Mouse (Mus musculus) CD4-positive, CD25-positive, alpha-beta regulatory T cell, adult 4 months (primary cell): ENCODE data around the gene Dgki. TPM values are rescaled to one million over a fixed set of nuclear protein-coding genes. Genes with fewer than 3 reads are reported as not detected.

ENCODE experiments used
- ATAC-seq: one replicate; pipeline ENCODE4 v1.8.0; 2017
- polyA plus RNA-seq, 2 experiments: library from polyadenylated mRNA; unstranded; fragments of 100-300 nt; shearing (Covaris generic); gene quantifications; one replicate each; pipeline ENCODE4 v1.2.1; 2017

The Dgki gene
- polyA plus RNA-seq, 2 experiments from 2014 or later, result 0.19 TPM; not detected in 1

- no peak for ATAC-seq
Measured at GRCm38 (mm10) chr6:36842101-36842922, 457.7 kb downstream of the Dgki start.

DNA sequence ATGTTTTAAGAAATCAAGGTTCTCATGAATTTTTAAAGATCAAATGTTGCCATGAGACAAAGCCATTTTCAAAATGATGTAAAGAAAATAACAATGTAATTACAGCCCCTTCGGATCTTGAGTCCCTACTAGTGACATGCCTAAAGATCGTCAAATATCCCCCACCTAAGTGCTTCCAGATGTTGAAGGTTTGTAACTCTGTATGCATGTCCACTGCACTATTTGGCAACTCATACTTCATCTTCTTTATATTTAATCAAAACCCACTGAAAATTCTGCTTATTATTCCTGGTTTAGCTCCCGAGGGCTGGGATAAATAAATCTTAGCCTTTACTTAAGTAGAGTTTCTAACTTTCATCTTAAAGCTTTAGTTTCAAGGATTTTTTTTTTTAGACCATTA lies 458.3 kb downstream of the Dgki start:
- ATAC-seq, result no peak

- no peak for ATAC-seq
Measured at GRCm38 (mm10) chr6:36841174-36841573, 458.8 kb downstream of the Dgki start.

GRCm38 (mm10) chr6:36838747-36839146 lies 461.2 kb downstream of the Dgki start:
- no peak for ATAC-seq

DNA sequence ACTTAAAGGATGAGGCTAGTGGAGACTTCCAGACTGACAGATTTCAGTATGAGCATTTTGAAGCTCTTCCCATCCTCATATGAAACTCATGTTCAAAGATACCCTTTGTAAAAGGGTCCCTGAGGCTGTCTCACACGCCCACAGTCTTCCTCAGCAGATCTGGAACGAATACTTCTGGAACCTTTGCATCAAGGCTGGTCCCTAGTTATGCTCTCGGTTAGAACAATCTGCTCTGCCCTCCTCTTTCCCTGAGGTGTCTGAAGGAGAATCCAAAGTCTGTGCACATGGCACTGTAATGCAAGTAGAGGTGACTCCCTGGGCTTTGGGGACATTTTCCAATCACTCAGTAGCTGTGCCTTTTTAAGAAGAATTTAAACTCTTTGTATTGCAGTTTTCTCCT lies 464.6 kb downstream of the Dgki start:
- no peak for ATAC-seq

DNA sequence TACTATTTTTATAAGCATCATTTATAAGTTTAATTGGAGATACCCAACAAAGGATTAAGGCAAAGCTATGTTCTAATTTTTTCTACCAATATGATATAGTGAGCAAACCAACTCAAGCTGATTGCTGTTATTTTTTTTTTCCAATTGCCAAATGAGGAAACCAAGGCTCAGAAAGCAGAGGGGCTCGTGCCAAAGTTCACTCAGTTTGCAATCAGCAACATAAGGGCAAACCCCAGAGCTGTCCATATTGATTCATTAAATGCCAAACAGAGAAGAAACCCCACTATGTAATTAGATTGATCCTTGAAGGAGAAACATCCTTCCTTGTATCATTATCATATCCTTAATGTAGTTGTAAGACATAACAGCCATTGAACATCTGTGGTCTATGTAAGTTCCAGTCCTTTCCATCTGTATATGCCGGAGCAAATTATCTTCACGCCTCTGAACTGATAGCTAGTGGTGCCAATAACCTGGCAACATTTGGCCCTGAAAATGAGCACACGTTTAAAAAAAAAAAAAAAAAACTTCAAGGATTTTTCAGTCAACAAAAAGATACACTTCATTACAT lies 465.2 kb downstream of the Dgki start:
- no peak for ATAC-seq

GRCm38 (mm10) chr6:36832681-36833080 lies 467.3 kb downstream of the Dgki start:
- ATAC-seq, result no peak

GRCm38 (mm10) chr6:36832207-36832606 lies 467.8 kb downstream of the Dgki start:
- no peak for ATAC-seq

DNA sequence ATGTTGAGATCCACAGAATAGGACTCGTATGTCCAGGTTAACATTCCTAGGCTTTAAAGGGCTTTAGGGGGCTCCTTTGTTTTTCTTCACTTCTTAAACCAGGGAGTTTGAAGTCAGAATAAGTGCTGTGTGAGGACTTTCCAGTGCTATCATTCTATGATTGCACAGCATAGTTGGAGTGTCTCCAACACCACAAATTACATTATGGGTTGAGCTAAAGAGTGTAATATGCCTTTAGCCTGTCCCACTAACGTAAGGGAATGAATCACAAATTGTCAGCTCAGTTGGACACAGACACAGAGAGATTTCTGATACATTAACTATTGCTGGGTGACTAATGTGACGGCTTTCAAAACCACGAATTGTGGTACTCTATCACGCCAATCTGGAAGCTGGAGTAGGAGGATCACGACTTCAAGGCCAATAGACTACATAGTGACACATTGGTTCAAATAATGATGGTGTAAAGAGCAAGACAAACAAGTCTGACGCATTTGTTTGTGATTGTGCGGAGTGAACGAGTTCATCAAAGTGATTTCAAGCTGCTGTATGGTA lies 469.5 kb downstream of the Dgki start:
- ATAC-seq, result no peak

- no peak for ATAC-seq
Measured at GRCm38 (mm10) chr6:36819784-36820050, 480.3 kb downstream of the Dgki start.

- no peak for ATAC-seq
Measured at GRCm38 (mm10) chr6:36819019-36819783, 480.8 kb downstream of the Dgki start.

DNA sequence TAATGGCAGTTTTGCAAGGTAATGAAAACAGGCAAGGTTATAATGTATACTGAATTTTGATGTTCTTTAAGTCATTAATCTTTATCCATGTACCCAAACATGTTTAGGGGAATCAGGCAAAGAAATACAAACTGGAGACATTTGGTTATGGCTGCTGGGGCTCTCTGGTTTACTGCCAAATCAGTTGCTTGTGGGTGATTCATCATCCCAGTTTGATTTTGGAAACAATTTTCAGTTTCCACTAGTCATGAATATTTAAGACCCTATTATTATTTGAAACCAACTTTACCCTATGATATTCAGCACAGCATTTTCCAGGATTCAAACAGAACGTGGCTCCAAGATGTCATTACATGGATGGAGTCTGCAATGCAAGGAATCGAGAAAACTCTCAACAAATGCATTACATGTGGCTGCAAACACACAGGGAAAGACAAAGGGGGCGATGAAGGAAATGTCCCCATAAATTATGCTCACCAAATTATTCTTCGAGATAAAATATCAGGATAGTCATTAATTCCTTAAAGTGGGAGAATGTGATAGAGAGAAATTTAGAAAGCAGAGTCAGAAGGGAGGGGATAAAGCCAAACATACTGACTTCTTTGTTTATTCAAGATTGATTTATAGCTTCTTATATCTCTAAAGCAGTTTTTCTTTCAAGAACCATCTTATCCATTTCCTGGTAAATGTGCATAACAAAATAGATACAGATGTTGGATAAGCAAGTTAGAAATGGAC lies 481.5 kb downstream of the Dgki start:
- ATAC-seq, result no peak

DNA sequence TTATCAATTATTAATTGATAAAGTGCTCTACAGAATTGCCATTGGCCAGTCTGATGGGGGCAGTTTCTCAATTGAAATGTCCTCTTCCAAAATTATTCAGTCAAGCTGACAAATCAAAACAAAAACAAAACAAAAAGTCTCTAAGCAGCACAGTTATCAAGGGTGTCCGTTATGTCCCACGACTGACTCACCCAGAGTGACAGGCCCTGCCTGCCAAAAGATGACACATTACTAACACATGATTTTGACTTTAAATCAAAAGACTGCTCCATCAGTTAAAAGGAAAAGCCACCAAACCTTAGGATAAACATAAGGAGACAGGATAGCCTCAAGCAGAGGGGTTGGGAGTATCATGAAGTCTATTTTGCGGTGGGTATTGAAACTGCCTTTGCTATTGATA lies 483.3 kb downstream of the Dgki start:
- ATAC-seq, result no peak

GRCm38 (mm10) chr6:36815992-36816391 lies 484.0 kb downstream of the Dgki start:
- ATAC-seq, result no peak

DNA sequence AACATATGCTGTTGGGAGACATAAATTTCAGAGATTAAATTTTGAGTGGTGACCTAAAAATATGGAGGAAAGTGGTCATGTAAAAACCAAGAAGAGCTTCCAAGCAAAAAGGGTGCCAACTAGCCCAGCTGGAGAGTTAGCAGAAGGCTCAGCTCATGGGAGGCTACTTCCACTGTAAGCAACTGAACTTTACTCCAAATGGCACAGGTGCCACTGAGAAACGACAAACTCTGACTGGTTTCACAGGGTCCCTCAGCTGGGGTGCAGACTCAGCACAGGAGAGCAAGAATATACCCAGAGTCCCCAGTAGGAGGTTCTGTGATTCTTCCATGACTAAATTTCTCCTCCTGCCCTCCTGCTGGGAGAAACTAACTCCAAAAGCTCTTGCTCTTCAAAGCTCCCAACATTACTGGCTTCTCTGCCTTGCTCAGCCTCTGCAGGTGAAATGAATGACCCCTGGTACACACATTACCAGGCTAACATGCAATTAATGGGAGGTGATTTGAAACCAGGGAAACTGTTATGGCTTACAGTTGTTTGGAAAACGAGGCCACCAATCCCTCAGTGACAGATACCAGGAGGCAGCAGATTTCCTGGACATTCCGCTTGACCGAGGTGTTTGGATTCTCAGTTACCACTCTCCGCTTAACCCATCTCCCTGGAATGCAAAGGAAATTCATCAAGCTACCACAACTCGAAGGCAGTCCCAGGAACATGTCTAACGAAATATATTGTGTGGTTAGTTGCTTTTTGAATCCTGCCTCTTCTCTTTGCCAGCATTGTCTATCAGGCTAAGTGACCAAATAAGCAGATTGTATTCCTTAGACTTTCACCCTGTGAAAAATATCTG lies 487.1 kb downstream of the Dgki start:
- ATAC-seq, result no peak

DNA sequence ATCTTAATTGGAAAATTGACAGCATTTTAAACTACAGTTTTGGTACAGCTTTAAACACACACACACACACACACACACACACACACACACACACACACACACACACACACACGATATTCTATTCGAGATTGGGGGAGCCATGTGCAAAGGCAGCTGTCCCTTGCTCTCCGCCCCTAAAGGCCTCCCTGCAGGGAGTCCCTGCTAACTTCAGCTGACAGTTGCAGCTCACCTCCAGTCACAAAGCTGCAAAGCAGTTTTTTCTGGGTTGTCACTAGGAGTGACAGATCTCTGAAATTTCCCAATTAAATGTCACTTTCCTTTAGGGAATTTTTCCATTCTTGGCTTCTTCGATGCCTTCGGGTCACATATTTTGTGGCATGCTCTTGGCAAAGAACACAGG lies 489.5 kb downstream of the Dgki start:
- no peak for ATAC-seq

GRCm38 (mm10) chr6:36809747-36810285 lies 490.2 kb downstream of the Dgki start, which contains the start of gene Ptn:
Gene Ptn, minus strand, starts transcription at chr6:36810220.
- ATAC-seq, result no peak

DNA sequence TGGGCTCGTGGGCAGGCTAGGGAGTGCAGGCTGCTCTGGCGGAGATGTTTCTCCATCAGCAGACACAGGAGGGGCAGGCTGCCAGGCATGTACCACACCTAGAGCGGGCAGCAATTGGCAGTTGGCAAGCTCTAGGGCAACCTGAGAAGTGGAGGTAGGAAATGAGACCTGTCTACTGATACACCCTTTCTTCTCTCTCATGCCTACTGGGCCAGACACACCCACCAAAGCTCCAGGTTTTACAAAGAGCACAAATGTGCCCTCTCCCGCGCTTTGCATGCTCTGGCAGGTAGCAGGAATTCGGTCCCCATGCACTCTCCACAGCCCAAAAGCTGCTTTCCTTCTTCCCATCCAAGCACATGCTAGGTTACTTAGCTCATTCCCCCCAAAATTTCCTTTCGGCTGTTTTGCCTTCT lies 490.7 kb downstream of the Dgki start:
- ATAC-seq, result no peak

- no peak for ATAC-seq
Measured at GRCm38 (mm10) chr6:36808306-36809058, 491.5 kb downstream of the Dgki start.

DNA sequence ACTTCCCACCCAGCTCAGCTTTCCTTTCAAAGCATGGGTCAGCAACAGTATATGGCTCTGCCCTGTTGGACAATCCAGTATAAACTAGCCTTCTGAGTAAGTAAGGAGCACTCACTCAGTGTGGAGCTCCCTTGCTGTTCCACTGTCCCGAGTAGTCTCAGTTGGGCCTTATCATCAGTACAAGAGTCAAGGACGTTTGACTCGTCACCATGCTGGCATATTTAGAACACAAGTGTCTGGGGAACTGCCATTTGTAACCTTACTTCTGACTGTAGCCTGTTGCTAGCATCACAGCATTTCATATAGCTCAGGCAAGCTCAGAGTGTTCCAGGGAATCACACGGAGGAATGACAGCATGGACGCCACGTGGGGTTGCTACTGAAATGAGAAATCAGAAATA lies 493.1 kb downstream of the Dgki start:
- no peak for ATAC-seq
